Mouse (Mus musculus) naive thymus-derived CD4-positive, alpha-beta T cell, adult 2 months (primary cell): Measurements from ENCODE around the gene Pfdn6.
"Not testable (repeated sequence)": the region's sequence is repeated elsewhere in the genome, so short reads cannot be mapped to it uniquely, and the experiment has no call there.

Source experiments
- DNase-seq: peaks from one replicate; pipeline ENCODE4 v3.0.0-alpha.2; 2011; ENCODE audit warnings: low read depth

Pfdn6 gene

DNA sequence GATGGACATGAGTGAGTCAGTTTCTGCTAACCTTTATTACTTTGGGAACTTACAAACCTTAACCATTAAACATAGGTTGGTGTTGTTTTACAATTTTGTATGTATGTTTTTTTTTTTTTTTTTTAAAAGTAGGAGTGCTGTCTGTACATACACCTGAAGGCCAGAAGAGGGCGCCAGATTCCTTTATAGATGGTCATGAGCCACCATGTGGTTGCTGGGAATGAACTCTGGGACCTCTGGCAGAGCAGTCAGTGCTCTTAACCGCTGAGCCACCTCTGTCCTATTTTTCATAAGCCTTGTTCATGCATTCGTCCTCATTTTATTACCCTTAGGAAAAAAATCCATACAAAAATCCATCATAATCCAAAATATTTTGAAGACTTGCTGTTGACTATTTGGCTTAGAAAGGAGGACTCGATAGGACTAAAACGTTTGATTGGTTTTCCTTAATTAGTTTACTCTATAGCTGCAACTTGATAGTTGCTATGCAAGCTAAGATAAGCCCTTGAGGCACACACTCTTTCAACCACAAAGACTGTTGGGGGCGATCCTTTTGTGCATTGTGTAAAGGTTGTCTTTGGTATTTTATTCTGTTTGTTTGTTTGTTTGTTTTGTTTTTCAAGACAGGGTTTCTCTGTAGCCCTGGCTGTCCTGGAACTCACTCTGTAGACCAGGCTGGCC is 42.9 kb downstream of the Pfdn6 start:
- DNase-seq = peak; percentile 90

DNA sequence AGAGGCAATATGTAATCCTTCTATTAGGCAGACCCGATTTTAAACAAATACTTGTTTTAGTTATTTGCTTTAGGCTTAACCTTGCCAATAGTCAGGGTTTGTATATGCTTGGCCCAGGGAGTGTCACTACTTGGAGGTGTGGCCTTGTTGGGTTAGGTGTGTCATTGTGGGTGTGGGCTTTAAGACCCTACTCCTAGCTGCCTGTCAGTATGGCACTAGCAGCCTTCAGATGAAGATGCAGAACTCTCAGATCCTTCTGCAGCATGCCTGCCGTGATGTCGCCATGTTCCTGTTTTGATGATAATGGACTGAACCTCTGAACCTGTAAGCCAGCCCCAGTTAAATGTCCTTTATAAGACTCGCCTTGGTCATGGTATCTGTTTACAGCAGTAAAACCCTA is 47.1 kb downstream of the Pfdn6 start:
- DNase-seq = not testable (repeated sequence)

- no peak for DNase-seq
These were observed 47.7 kb downstream of the Pfdn6 start for GRCm38 (mm10) chr17:33892429-33892828.

- DNase-seq = not testable (repeated sequence)
These were observed 48.3 kb downstream of the Pfdn6 start for GRCm38 (mm10) chr17:33891892-33892291.

GRCm38 (mm10) chr17:33891357-33891756 is 48.8 kb downstream of the Pfdn6 start:
- no peak for DNase-seq

- DNase-seq = peak; percentile 99
These were observed 49.5 kb downstream of the Pfdn6 start, which contains the start of gene Kifc1 for GRCm38 (mm10) chr17:33890533-33891059. Kifc1 (minus strand) TSS chr17:33890661.

DNA sequence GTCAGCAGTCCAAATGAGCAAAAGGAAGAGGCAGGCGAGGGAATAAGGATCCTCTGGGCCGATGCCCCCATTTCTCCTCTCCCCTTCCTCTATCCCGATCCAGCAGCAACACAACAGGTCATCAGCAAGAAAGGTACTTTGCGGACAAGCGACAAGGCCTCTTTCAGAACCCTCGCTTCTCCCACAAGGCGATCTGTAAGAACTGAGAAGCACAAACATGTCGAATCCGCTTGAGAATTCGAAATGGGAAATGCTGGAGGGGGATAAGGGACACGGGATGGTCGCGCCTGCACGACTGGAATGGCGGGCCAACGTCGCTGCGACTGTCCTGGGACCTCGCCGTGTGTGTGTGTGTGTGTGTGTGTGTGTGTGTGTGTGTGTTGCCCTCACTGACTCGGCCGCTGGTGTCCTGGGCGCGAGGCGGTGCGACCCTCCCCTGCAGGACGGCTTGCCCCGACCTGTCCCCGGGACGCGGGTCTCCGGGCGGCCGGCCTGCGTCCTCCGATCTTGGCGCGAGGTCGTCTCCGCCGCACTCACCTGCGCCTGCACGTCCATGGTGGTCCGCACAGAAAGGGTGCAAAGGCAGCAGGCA is 50.1 kb downstream of the Pfdn6 start:
- not testable (repeated sequence) for DNase-seq
